Mouse (Mus musculus) liver (tissue): ENCODE data around the gene Vmn1r167.
"Not testable (repeated sequence)": the region's sequence is repeated elsewhere in the genome, so short reads cannot be mapped to it uniquely, and the experiment has no call there.

Source experiments
- DNase-seq: peaks from one replicate; pipeline ENCODE4 v3.0.0-alpha.2; 2020; ENCODE audit warnings: mixed read lengths

Vmn1r167 gene

DNA sequence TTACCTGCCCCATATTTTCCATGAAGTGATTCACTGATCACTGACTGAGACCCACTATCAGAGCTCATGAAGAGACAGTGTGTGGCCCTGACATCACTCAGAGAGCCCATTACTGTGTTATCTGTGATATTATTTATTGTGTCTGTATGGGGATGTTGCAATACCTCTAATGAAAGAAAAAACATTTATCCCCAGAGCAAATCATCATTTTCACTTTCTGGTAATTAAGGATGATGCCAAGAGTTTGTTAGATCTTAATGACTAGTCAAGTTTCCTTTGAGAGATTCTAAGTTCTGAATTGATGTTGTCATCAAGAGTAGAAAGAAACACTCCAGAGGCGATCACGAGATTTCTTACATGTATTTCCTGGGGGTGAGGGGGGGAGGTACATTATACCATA, at the start of gene Vmn1r167:
Gene Vmn1r167, minus strand, starts transcription at position 101 of the 400 bp plus-strand sequence.
- not testable (repeated sequence) for DNase-seq

DNA sequence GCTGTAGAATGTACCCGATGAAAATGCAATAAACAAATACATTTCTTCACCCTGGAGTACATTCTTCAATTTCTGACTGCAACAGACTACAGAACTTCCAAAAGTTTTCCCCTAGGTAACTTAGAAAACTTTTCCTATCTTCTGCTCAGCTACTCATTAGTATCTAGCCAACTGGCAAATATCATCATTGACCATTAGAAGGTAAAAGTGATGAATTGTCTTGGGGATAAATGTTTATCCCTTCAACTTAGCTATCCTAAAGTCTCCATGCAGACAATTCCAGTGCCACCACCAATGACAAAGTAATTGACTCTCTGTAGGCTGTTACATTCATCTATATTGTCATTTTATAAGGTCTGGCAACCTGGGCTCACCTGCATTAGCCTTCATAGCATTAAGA, 32.4 kb upstream of the Vmn1r167 start, which contains the start of gene Vmn1r168:
Gene Vmn1r168, plus strand, starts transcription at position 301 of the 400 bp plus-strand sequence.
- DNase-seq: not testable (repeated sequence)

DNA sequence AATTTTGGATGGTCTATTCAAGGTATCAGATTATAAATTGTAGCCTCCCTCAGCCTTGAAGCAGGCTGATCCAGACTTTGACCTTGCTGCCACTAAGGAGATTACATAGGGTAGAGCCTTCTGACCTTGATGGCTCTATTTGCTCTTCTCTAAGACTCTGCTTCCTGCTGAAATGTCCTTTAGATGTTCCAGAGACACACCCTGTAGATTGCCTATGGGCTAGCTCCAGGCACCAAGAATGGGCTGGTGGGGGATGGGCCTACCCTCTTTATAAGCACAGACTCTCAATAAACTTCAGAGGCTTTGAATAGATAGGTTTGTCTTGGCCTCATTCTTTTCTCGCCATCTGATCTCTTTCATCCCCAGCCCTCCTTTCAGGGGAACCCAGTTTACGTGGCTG, 34.1 kb downstream of the Vmn1r167 start:
- not testable (repeated sequence) for DNase-seq

DNA sequence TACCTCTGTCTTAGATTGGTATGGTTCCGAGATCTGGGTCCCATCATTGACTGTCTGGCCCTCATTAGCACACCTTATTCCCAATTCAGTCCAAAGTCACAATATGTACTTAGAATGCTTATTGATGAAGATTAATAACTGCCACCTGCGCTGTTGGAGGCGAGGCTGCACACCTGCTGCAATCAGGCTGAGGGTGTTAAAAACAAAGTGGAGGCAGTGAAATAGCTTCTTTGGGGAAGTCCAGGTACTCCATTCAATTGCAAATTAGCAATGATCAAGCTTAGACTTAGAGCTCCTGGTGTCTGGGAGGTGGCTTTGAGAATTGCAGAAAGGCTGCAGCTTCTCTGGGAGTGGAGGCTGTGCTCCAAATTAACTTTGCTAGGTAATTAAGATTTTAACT, 36.2 kb downstream of the Vmn1r167 start:
- not testable (repeated sequence) for DNase-seq

- DNase-seq: not testable (repeated sequence)
Observed at GRCm38 (mm10) chr7:23470201-23470600, 36.8 kb downstream of the Vmn1r167 start.
